Mouse (Mus musculus) T-helper 17 cell (primary cell): ENCODE data around the gene Prr29.
"Not testable (repeated sequence)": the region's sequence is repeated elsewhere in the genome, so short reads cannot be mapped to it uniquely, and the experiment has no call there.

Experiments
- in situ Hi-C, 2 experiments: fragments of 300-600 bp; cut with MboI, MseI; formaldehyde crosslinking; loops; 1 replicate in 1 of 2; 2 replicates in 1 of 2; pipeline ENCODE4 v1.15.1; 2025; ENCODE audit warnings: high pct_unique_total_duplicates in 2 of 2

Prr29 gene

GRCm38 (mm10) chr11:106365366-106365765 lies at the start of gene Prr29:
TSS of gene Prr29 (plus strand) at chr11:106365472.
- in situ Hi-C loops, result no loop called here

- in situ Hi-C loops, result no loop called here
Observed at GRCm38 (mm10) chr11:106316416-106316815, 48.9 kb upstream of the Prr29 start.

- in situ Hi-C loops, result no loop called here
Observed at GRCm38 (mm10) chr11:106317801-106318200, 47.5 kb upstream of the Prr29 start.

GRCm38 (mm10) chr11:106318406-106319366 lies 46.6 kb upstream of the Prr29 start:
- in situ Hi-C loops, result no loop called here

GRCm38 (mm10) chr11:106324858-106325257 lies 40.4 kb upstream of the Prr29 start:
- in situ Hi-C loops, result loop anchor here (5.0 to 10.0 kb wide), 3 partner anchors 60 to 380 kb away; partner anchors contain the start of gene Icam2 (in 1 of the 2)

GRCm38 (mm10) chr11:106325566-106326206 lies 39.6 kb upstream of the Prr29 start:
- in situ Hi-C loops, result loop anchor here (10.0 kb wide), 2 partner anchors 59 to 381 kb away; partner anchors contain the start of gene Icam2 (in 1 of the 2)

- in situ Hi-C loops, result loop anchor here (10.0 kb wide), 2 partner anchors 58 to 382 kb away; partner anchors contain the start of gene Icam2 (in 1 of the 2)
Observed at GRCm38 (mm10) chr11:106326475-106326874, 38.8 kb upstream of the Prr29 start.

GRCm38 (mm10) chr11:106328521-106328920 lies 36.8 kb upstream of the Prr29 start:
- in situ Hi-C loops, result loop anchor here (10.0 kb wide), 2 partner anchors 56 to 384 kb away; partner anchors contain the start of gene Icam2 (in 1 of the 2)

- in situ Hi-C loops, result loop anchor here (10.0 kb wide), 2 partner anchors 56 to 384 kb away; partner anchors contain the start of gene Icam2 (in 1 of the 2)
Observed at GRCm38 (mm10) chr11:106329128-106329527, 36.1 kb upstream of the Prr29 start.

- in situ Hi-C loops, result loop anchor here (10.0 kb wide), 2 partner anchors 55 to 385 kb away; partner anchors contain the start of gene Icam2 (in 1 of the 2)
Observed at GRCm38 (mm10) chr11:106329682-106330081, 35.6 kb upstream of the Prr29 start.

- in situ Hi-C loops, result no loop called here
Observed at GRCm38 (mm10) chr11:106332458-106332857, 32.8 kb upstream of the Prr29 start.

- in situ Hi-C loops, result no loop called here
Observed at GRCm38 (mm10) chr11:106334066-106334465, 31.2 kb upstream of the Prr29 start.

- in situ Hi-C loops, result no loop called here
Observed at GRCm38 (mm10) chr11:106338029-106338428, 27.2 kb upstream of the Prr29 start.

GRCm38 (mm10) chr11:106338870-106339269 lies 26.4 kb upstream of the Prr29 start:
- in situ Hi-C loops, result no loop called here

- in situ Hi-C loops, result not testable (repeated sequence)
Observed at GRCm38 (mm10) chr11:106339323-106339722, 25.9 kb upstream of the Prr29 start.

- in situ Hi-C loops, result loop anchor here in 1 of 2 experiments (5.0 kb wide), 1 partner anchor 1106 kb away; no protein-coding TSS in a partner anchor
Observed at GRCm38 (mm10) chr11:106340990-106341520, 24.2 kb upstream of the Prr29 start.

GRCm38 (mm10) chr11:106344910-106345309 lies 20.4 kb upstream of the Prr29 start:
- in situ Hi-C loops, result loop anchor here in 1 of 2 experiments (5.0 kb wide), 1 partner anchor 1102 kb away; no protein-coding TSS in a partner anchor

- in situ Hi-C loops, result no loop called here
Observed at GRCm38 (mm10) chr11:106349772-106350171, 15.5 kb upstream of the Prr29 start.

- in situ Hi-C loops, result no loop called here
Observed at GRCm38 (mm10) chr11:106350853-106351252, 14.4 kb upstream of the Prr29 start.

- in situ Hi-C loops, result no loop called here
Observed at GRCm38 (mm10) chr11:106351253-106351652, 14.0 kb upstream of the Prr29 start.

- in situ Hi-C loops, result no loop called here
Observed at GRCm38 (mm10) chr11:106351941-106352340, 13.3 kb upstream of the Prr29 start.
